Mouse (Mus musculus): ENCODE data around the gene Fn1.

Fn1 gene

DNA sequence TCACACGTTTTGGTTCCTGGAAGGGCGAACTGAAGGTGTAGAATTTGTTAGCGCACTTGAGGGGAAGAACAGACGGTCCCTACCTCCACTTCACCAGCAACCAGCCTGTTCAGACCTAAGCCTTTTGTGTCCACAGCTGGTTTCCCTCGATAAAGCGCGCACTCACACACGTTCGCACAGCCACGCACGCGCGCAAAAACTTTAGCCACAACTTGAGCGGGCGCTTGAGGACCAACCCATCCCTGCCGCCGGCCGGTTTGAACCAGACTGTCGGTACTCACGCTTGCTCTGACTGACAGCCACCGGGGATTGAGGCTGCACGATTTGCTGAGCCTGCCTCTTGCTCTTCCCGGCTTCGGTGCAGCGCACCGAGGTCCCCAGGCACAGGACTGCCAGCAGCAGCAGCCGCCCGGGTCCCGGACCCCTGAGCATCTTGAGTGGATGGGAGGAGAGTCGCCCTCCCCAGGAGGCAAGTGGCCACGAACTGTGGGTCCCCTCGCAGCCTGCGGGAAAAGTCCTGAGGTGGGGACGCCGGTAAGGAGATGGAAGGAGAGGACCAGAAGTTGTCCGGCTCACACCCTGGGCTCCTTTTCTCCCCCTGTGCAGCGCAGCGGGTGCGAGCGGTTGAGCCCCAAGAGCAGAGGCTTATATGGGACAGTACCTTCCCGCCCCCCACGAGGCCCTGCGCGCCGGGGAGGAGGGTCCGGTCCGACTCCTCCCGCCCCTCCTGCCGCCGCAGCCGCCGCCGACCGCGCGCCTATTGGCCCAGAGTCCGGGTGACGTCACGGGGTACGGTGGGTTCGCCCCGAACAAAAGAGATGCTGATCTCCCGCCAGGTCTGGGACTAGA, at the start of gene Fn1:
Fn1 (minus strand) TSS at position 650 of the 849 bp plus-strand sequence.
- peak; percentile 4 for DNase-seq (ENCODE audit: low spot score)

DNA sequence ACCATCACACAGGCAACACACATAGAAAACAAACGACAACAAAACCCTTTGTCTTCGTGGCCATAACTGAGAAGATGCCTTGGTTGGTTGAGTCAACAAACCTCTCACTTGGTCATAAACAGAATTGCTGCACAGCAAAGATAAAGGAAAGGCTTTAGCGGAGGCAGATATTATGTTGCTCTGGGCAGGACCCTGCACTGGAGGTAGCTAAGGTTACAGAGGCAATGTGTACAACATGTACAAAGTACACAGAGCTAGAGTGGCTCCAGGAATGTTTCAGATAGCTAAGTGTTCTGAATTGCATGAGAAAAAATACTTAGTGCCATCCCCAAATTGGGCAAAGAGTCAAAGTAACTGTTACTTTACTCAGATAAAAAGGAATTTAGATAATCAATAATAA, 43.1 kb upstream of the Fn1 start:
- DNase-seq (ENCODE audit: low spot score): no peak

DNA sequence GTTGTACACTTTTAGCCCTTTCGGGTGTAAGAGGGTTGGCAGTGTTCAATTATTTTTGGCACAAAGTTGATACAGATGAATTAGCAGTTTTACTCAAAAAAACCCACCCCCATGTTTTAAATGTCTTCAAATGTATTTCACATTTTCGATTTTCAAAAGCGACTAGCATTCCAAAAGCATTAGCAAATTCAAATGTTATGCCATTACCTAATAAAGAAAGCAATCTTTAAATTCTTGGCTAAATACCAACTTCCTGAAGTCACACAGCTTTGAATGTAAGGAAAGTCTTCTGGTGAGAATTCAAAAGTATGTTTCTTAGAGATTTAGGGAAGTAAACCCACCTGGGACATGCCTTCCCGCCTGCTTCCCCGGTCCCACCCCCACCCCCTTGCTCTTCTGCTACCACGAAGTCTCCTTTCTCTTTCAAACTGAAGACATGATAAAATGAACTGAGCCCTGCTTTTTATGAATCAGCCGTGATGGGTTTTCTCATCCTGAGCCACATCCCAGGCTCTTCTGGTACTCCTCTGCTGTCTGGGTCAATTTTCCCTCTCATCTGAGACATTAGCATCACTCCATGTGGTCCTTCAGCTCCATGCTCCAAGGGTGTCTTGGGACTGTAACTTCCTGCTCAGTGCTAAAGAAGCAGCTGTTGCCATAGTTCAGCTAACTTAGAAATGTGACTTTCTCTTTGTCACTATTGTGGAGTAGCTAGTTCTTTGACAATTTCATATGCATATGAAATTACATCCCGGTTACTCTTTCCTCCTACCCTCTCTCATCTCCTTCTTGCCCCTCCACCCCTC, 38.7 kb upstream of the Fn1 start:
- DNase-seq (ENCODE audit: low spot score): no peak

DNA sequence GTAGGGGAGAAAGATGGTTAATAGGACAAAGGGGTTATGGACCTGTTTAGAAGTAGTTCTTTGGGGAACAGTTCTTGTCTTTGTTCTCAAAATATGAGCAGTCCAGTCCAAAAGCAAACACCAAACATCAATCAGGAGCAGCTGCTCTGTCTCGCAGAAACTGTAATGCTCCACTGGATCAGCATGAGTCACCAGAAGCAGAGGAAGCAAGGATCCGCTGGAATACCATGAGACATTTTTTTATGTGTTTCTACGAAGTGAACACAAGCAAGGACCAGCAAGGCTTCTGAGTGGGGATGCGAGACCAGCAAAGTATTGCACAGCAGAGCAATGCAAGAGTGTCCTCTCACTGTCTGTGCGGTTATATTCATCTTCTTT, 35.9 kb upstream of the Fn1 start:
- DNase-seq (ENCODE audit: low spot score): no peak

DNA sequence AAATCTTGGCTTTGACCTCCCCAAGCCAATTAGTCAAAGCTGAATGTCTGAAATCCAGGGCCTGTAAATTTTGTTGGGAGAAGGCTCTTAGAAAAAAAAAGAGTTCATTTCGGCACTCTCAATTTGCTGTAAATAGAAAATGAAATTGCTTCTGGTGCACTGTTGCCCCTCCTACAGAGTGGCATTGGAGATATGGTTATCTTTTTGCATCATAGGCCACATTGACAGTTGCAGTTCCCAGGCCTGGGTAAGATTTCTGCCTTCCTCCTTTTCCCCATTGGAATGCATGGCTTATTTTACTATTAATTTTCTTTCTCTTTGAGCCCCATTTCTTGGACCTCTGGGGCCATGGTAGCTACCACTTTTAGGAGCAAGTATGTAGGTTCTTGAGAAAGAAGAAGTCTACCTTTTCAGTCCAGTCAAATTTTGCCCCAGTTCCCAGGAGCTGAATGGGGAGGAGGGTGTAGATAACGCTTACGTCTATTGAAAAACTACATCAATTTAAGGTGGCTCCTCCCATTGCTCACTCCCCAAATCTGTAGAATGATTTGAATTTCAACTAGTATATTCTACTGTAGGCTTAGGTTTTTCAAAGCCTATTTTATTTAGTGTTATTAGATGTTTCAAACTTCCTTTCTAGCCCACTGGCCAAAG, 35.4 kb upstream of the Fn1 start:
- no peak for DNase-seq (ENCODE audit: low spot score)

DNA sequence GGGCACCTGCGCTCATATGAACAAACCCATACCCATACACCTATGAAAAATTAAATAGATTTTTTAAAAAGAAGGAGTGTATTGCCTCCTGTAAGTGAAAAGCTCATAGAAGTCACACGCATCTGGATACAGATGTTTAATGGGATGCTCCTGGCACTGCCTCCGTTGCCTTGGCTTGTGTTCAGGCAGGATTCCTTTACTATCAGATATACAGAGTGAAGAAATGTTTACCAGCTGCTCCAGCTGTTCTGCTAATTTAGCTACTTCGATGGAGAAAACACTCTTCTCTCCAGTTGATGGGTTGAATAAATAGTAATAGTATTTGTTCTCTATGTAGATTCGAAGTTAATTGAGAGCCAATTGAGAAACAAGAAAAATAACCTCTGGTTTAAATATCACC, 33.8 kb upstream of the Fn1 start:
- no peak for DNase-seq (ENCODE audit: low spot score)

DNA sequence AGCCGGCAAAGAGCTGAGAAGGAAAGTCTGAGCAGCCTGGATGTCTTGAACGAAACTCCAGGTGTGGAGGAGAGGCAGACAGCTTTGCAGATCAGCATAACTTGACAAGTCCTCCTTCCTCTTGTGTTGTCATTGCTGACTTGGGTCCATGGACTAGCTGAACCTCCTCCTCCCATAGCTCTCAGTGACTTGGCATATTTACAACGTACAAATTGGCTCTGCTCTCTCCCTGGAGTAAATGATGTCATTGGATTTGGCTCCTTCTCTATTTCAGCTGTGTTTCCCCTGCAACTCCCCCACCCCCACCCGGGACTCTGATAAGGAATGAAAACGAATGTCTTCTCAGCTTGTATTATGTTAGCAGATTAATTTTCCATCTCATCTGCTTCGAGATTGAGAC, 30.7 kb upstream of the Fn1 start:
- DNase-seq (ENCODE audit: low spot score): no peak

DNA sequence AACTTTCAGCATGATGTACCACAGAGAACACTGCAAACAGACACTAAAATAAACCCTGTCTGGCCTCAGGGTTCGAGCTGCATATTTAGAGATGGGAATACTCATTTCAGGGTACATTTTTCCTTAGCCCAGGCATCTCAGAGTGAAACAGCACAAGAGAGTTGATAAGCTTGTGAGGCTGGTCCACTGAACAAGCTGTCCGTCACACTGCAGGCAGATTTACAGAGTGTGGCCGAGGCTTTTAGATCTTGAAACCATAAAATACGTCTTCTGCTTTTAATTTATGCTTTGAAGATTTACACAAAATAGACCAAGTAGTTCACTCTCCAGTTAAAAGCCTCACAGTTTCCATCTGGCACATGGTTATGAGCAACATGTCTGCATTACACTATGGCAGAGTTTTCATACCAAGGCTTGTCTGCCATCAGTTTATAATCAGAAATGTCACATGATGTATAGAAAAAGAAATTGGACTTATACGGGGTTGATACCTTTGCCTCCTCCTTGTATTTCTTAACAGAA, 29.3 kb upstream of the Fn1 start:
- no peak for DNase-seq (ENCODE audit: low spot score)

DNA sequence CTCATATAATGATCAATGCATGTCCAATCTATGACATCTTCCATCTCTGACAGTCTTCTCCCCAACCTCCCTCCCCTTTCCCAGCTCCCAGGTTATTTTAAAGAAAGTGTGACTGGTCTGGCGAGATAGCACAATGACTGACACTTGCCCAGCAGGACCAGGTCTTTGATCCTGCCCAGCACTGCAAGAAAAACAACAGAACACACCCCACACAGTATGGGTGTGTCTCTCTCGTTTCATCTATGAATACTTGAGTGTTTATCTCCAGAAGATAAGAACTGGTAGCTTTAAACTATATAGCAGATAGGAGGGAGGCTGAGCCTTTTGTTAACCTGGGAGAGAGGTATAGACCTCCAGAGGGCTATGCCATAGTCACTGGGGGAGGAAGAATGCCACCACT, 28.3 kb upstream of the Fn1 start:
- DNase-seq (ENCODE audit: low spot score): no peak

DNA sequence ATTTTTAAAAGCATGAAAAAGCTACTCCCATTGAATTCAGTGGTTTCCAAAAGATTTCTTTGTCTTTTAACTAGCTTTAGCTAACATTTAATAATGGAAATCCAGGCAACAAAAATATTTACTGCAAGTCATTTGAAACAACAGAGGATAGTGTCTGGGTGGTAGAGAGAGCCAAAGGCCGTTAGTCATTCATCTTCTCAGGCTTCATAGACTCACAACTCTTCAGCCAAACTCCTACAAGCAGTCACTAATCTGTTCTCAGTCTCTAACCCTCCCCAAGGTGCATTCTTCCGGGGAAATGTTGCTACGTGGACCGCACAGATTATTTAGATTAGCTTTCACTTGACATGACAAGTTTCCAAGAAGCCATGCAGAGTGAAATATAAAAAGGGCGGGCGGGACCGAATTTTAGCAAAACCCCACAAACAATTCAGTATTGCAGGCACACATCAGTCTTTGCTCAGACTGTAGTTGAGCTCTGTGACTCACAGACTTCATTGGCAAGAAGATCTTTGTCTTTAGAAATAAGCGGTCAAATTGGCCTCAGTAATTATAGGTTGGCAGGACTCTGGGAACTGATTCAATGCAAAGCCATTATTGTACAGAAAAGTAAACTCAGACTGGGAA, 27.2 kb upstream of the Fn1 start:
- no peak for DNase-seq (ENCODE audit: low spot score)

DNA sequence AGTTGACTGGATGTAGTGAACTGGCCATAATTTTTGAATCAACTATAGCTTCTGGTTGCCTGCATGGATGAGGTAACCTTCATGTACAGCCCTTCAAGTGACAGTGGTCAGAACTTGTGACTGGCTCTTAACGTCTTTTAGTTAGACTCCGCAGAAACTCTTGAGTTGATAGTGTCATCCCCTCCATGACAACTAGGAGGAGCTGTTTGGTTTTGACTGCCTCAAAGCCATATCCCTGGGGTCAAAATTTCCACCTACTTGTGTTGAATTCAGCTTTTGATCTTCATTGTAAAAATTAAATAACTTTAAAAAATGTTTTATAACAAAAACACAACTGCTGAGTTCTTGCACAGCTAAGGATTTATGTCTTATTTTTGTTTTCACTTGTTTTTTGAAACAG, 22.4 kb upstream of the Fn1 start:
- DNase-seq (ENCODE audit: low spot score): no peak

DNA sequence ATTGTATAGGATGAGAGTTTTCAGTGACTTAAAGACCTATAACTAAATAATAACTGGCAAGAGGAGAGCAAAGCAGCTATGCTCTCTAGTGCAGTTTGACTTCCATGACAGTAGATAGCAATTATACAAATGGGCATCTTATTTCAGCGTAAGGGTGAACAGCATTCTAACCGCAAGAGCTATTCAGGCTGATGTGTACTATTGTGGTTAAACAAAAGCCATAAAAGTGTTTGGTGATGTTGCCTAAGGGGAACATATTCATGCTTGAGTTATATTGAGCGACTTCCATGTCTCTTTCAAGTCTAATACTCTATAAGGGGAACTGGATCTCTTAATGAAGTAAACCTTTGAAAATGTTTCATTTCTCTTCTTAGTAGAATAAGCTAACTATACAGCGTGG, 21.3 kb upstream of the Fn1 start:
- no peak for DNase-seq (ENCODE audit: low spot score)

DNA sequence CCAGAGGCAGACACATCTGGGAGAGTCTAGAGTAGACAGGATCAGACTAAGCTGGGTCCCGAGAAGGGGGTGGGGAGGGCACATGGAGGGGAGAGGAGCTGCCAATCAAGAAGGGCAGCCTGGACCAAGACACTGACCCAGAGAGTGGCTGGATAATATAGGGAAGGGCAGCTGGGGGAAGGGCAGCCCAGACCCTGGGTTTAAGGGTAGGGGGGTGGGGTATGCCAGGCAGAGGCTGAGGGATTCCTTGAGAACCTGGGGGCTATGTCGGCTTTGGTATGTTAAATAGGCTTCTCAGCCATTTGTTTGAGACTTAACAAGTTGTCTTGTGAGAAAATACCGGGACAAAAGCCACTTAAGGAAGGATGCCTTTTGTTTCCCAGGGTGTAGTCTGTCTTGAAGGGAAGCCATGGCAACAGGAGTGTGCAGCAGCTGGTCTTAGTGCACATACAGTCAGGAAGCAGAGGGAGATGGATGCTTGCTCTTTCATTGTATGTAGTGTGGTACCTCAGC, 20.5 kb upstream of the Fn1 start:
- DNase-seq (ENCODE audit: low spot score): no peak

DNA sequence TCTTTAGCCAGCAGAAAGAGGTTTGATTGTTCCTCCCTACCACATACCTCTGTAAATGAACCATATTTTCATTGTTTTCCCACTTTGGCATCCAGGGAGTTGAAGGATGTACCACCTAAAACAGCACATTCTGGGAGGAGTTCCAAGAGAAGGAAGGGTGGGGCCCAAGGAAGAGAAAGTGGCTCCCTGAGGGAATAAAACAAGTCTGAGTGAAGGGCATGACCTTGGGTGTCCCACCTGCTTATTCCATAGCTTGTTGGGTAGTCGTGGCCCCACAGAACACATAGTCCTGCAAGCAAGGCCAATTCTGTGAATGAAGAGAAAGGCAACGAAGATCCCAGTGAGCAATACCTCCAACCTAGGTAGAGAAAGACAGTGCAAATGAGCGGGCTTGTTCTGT, 19.3 kb upstream of the Fn1 start:
- DNase-seq (ENCODE audit: low spot score): no peak

DNA sequence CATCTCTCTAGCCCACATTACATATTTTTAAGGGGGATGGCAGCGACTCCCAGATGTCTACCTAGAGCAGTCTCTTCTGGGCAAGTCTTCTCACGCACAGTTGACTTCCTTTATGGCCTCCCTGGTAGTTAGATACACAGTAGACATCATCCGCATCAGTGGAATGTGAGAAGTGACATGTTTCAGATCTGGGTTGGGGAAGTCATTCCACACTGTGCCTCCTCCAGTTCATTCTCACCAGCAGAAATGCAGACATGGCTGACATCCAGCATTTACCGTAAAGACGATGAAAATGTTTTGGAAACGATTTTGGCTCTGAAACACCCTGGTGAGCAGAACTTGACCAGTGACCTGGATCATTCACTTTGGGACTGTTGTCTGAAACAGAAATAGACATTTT, 10.2 kb upstream of the Fn1 start:
- no peak for DNase-seq (ENCODE audit: low spot score)

DNA sequence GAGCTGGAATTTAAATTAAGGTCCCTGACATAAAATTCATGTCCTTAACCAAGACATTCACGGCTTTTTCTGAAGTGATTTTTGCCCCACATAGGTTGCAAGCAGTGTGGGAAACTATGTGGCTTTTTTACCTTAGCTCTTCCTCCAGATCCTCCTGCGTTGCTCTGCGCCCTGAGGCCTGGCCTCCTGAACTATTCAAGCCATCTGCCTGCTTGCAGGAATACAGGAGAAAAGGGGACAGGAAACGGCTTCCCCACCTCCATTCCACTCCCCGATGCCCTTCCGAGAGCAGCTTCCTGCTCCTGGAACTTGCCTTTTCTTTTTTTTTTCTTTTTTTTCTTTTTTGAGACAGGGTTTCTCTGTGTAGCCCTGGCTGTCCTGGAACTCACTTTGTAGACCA, 5.6 kb upstream of the Fn1 start:
- no peak for DNase-seq (ENCODE audit: low spot score)

DNA sequence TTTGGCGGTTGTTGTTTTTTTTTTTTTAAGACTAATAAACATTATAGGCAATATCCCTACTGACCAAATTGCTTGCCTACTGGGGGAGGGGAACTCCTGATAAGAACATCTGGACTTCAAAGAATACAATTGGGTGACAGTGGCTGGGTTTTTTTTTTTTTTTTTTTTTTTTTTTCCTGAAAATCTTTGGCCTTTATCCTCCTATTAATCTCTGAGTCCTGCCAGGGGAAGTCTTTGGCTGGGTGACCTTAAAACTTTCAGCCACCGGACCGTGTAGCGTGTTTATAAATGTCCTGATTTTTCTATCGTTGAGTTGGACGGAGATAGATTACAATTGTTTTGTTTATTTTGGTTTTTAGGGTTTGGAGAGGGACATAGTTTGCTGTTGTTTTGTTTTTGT, 3.3 kb upstream of the Fn1 start:
- DNase-seq (ENCODE audit: low spot score): no peak

DNA sequence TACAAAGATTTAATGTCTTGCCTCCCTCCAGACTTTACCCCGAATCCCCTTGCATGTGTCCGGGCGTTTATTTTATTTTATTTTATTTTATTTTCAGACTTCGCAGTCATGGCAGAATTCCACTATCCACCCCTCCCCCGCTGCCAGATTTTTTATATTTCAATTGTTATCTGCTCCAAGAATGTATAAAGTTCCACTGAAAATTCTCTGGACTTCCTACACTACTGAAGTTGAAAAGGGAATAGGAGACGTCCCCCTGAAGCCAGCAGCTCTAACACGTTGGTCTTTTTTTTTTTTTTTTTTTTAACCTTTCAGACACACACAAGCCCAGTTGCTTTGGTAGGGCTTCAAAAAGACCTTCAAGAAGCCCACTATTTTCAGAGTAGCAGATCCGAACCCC, 1.2 kb upstream of the Fn1 start:
- DNase-seq (ENCODE audit: low spot score): no peak

DNA sequence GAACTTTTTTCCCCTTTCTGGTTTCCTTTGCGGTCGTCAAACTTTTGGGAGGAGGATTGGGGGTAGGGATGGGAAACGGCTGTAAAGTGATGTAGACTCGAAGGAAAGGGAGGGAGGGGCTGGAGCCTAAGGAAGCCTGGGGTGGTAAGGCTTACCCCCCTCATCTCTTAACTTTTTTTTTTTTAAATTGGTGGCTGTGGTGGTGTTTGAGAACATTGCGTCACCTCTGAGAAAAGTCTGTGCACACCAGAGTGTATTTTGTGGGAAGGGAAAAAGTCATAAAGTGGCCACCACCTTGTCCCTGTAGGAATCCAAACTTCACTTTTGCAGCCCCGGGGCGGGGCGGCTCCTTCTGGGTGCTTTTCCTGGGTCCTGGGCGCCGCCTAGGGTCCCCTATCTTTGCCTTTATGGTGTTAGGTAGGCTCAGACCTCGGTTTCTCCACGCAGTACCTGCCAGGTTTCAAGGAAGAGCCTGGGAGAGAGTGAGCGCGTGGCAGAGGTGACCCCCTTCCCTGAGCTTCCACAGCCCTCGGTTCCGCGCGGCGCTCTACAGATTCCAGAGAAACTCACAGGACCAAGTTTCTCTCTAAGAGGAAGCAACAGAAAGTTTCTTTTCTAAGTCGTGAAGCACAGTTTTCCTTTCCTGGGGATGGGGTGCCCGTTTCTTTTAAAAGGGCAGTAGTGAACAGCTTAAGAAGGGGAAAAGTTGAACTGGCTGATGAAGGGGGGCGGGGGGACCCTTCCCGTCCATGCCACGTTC, 580 bp upstream of the Fn1 start:
- no peak for DNase-seq (ENCODE audit: low spot score)

DNA sequence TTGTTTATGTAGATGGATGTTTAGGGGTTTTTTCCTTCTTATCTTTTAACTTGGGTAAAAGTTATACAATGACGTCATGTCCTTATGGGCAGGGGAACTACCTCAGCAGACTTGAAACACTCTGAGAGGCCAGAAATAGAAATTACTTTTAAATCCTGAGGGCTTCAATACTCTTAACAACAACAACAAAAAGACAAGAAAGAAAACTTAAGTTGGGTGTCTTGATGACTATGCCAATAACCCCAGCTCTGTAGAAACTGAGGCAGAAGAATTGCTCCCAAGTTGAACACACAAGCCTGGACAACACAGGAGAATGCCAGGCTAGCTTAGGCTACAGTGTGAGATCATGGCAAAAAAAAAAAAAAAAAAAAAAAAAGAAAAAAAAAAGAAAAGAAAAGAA, 1.2 kb downstream of the Fn1 start:
- DNase-seq (ENCODE audit: low spot score): no peak

DNA sequence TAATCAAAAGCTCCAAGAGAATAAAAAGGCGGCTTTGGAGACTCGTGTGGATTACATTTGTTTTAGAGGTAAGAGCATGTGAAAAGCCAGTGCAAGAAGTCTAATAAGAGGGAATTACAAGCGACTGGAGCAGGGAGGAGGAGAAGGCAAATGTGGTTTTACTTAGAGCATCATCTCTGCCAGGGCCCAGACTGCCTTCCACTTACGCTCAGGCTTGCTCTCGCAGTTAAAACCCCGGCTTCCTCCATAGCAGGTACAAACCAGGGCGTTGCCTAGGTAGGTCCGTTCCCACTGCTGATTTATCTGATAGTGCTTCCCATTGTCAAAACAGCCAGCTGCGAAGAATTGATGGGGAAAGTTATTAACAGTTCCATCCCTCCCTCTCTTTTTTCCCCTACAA, 1.7 kb downstream of the Fn1 start:
- DNase-seq (ENCODE audit: low spot score): no peak

All from left cerebral cortex, adult 11 months (tissue).